Mouse (Mus musculus) megakaryocyte progenitor cell, adult 5-6 weeks (primary cell): ENCODE data around the gene Galntl5. TPM values are rescaled to one million over a fixed set of nuclear protein-coding genes. Genes with fewer than 3 reads are reported as not detected.
"Not testable (repeated sequence)": the region's sequence is repeated elsewhere in the genome, so short reads cannot be mapped to it uniquely, and the experiment has no call there.

Experiments
- ATAC-seq: replicated peaks from 2 replicates; pipeline ENCODE4 v1.8.0; 2016; ENCODE audit warnings: mild to moderate bottlenecking, moderate TSS enrichment, inconsistent platforms; ENCODE audit not compliant: poor library complexity
- total RNA-seq, 2 experiments: library from RNA; stranded (forward) in 1 of 2; stranded (reverse) in 1 of 2; fragments of 157-497, 149-512 nt in 1 of 2; fragments of 200-1000 nt in 1 of 2; gene quantifications; 2 replicates each; pipeline versions ENCODE4 v1.2.3 to v1.2.4; 2015 to 2017

Gene Galntl5
- total RNA-seq, 2 experiments from 2014 or later: not detected

DNA sequence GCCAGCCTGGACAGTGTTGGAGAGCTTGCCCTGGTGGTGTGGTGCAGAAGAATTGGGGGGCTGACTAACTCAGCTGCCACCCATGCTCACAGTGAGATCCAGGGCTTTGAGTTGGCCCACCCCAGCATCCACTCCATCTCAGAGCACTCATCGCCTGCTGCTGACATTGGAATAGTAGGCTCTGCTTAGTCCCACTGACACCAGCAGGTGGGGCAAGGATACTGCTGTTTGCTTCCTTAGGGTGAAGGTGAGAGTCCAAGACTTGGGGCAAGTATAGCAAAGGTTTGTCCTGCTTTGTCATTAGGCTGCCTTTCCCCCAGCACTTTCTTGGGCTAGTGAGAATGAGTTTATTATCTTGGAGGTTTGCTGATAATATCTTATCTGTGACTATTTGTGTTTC lies 7.5 kb downstream of the Galntl5 start:
- peak; percentile 77 for ATAC-seq

DNA sequence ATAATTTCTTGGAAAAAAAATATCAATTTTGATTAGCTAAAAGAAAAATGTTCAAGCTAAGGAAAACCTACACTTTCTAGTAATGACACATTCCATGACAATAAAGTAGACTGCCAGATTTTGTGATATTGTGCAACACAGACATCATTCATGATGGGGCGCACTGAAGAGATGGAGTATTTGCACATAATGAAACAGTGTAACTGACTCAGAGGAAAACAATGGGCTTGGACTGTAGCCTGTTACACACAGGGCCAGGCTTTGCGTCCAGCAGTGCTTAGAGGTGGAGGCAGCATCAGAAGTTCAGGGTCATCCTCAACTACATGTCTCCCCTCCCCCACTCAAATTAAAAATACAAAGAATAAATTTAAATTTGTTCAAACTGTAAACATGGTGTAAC lies 9.3 kb downstream of the Galntl5 start:
- ATAC-seq: no peak

DNA sequence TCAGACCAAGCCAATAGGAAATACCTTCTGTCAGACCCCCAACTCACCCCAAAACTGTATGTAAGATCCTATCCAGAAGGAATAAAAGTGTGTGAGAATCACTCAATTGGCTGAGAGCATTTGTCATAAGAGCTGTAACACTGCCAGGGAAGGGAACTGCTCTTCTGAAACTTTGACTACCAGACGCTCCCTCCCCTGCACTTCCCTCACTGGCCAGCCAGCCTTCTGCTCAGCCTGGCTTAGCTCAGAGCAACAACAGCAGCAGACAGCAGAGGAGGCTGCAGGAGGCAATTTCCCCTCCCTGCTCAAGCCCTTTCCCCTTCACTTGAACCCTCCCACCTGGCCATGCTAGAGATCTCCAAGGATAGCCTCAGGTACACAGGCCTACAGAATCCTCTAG lies 30.6 kb downstream of the Galntl5 start:
- no peak for ATAC-seq

DNA sequence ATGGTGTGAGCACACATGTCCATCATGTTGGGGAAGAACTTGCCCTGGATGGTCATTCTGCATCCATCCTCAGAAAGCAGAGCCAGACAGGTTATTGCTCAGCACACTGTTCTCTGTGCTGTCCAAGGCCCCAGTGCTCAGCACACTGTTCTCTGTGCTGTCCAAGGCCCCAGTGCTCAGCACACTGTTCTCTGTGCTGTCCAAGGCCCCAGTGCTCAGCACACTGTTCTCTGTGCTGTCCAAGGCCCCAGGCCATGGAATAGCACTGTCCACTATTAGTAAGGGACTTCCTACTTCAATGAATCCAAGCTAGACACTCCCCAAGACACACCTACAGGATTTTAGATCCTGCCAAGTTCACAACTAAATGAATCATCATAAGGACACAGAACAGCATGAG lies 32.0 kb downstream of the Galntl5 start:
- not testable (repeated sequence) for ATAC-seq

DNA sequence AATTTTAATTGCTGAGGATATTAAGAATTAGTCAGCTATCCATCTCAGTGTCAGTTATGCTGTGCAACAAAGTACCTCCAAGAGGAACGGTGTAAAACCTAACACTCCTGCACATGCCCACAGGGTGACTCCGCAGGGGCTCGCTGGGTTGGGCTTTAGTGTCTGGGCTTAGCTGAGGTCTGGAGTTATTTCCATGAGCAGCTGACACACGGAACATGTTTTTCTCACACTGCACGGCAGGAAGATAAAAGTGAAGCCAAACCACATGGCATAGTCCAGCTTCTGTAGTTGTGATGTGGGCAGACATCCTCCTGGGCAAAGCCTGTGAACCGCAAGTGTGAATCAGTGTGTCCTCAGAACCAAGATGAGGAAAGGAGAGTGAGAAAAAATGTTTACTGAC lies 33.7 kb downstream of the Galntl5 start:
- ATAC-seq: no peak

DNA sequence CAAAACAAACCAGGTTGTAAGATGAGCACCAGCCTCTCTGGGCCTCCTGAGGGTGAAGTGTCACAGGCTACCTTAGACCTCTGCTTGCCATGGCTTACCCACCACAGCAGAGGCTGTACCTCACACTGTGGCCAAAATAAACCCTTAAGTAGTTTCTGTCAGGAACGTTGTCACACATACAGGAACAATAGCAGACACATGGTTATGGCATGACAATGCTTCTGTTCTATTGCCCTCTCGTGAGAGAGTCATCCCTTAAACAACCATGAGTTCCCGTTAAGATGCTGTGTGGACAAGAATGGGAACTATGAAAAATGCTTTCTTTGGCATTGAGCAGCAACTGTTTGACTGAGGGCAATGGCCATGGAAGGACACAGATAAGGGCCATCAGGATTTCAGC lies 40.3 kb downstream of the Galntl5 start, which contains the start of gene Galnt11:
TSS of gene Galnt11 (plus strand) at position 301 of the 400 bp plus-strand sequence.
- ATAC-seq: no peak

DNA sequence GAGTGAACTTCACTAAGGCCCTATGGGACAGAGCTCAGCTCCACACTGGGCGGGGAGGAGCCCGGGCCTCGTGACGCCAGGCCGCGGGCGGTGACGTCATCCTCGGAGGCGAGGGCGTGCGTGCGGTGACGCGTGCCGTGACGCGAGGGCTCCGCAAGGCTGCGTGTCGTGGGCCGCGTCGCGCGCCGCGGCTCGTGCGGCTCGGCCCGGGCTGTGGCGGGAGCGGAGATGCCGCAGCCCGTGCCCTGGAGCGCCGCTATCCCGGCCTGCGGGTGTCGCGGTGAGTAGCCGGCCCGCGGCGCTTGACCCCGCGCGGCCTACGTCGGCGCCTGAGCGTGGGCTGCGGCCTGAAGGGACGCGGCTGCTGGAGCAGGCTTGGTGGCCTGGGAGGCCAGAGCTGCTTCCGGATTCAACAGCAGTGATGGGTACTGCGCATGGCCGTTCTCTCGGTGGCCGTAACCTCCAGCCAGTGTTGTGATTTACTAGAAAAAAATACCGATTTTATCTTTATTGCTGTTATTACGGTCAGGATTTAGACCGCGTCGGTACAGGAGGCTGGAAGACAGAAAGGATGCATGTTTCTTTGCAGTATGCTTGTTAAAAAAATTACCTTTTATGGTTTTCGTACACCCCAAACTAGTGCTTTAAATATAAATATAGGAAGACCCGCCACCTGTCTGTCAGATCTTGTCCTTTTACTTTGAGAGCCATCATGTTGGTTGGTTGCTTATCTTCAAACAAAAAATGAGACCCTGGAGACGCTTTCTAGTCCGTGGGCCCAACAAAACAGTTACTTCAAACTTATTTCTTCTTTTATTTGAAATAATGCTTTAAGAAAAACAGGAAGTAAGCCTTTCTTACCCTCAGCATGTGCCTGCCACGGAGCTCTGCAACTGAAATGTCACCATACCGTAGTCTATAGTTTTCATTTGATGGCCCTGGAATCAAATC lies 41.8 kb downstream of the Galntl5 start, which contains the start of gene E130116L18Rik:
TSS of gene E130116L18Rik (minus strand) at position 402 of the 951 bp plus-strand sequence.
- peak; percentile 99 for ATAC-seq

DNA sequence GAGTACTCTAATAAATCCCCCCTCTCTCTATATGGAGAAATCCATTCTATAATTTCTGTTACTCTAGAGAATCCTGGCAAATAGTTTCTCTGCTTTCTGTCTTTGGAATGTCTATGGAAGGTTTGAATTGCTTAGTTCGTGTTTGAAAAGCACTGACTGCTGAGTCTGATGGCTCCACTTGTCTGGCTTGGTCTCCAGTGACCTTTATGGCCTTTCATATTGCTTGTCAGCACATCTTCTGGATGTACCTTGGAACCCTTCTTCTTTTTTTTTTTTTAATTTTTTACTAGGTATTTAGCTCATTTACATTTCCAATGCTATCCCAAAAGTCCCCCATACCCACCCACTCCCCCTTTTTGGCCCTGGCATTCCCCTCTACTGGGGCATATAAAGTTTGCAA lies 43.1 kb downstream of the Galntl5 start:
- not testable (repeated sequence) for ATAC-seq

DNA sequence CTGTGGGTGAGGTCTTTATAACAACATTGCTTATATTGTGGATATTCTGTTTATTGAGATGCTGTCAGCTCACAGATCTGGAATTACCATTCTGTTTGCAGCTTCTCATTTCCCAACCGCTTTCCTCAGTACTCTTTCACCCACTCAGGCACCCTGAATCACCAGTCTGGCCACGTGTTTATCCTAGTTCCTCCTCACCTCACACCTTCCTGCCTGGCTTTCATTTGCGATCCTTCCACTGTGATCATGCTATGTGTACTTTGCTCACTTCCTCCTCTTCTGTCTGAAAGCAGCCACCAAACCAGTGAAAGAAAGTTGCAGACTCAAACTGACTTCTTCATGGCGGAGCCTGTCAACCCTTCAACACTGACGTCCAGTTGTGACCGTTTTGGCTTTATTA lies 61.8 kb downstream of the Galntl5 start:
- peak; percentile 48; the same call in 1 of the 2 replicates for ATAC-seq

DNA sequence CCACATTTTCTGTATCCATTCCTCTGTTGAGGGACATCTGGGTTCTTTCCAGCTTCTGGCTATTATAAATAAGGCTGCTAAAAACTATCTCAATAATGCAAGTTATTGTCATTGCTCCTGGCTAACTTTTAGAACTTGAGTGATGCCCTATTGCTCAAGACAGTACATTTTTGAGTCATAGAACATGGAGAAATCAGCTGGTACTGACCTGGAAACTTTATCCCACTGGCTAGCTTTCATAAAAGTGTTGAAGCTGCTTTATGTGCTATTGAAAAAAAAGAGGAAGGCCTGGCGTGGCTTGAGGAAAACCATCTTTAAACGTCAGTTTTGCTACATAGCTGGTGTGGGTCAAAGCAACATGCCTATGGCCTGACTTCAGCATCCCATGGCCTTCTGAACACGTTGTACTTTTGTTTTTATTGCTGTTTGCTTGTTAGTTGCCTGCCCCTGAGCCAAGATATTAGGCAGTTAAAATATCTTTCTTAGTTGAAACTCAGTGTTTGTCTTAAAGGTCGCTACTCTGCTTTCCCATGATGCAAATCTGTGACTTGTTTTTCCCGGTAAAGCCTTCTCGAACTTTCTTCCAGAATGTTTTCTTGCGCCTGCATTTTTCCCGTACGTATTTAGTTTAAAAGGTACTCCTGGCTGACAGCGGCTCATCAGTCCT lies 64.7 kb downstream of the Galntl5 start:
- ATAC-seq: no peak

DNA sequence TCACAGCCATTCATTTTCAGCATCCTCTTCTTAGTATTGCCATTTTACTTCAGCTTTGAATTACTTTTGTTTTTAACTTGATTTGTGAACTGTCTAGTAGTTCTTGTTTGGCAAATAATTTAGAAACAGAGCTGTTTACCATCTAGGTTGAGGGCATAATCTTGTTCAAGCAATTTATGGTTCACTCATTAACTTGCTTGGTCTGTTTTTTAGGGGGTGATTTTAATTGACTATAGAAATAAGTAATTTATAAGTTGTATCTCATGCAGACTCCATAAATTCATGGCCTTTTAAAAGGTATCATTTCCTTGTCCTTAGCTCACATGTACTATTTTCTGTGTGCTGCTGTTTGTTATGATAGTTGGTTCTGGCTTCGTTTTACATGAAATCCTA lies 65.2 kb downstream of the Galntl5 start:
- no peak for ATAC-seq

DNA sequence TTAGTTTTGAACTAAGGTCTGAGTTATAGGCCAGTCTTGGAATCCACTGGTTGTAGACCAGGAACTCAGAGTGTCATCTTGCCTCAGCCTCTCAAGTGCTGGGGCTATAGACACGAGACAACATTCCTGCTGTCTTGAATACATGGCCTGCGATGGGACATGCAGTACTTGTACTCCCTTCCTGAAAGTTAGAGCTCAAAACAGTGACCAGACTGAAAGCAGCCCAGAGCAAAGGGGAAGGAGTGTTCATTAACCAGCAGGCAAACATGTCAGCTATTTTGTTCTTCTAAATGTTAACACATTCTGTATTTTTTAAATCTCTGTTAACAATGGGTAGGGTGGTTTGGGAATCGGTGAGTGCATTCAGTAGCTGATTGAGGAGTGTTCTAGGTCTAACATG lies 65.8 kb downstream of the Galntl5 start:
- ATAC-seq: no peak

DNA sequence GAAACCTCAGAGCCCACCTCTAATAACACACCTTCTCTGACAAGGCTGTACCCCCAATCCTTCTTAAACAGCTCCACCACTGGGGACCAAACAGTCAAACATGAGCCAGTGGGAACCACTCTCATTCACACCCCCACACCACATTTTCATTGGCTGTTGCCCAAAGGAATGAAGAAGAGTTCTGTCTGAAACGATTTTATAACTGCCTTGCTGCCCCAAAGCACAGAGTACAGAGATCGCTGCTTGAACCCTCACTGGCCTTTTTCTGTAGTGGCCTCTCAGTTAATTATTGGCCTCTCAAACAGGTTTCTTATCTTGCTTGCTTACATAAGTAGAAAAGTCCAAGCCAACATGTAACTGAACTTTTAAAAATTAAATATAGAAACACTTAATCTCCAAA lies 71.2 kb downstream of the Galntl5 start:
- no peak for ATAC-seq

DNA sequence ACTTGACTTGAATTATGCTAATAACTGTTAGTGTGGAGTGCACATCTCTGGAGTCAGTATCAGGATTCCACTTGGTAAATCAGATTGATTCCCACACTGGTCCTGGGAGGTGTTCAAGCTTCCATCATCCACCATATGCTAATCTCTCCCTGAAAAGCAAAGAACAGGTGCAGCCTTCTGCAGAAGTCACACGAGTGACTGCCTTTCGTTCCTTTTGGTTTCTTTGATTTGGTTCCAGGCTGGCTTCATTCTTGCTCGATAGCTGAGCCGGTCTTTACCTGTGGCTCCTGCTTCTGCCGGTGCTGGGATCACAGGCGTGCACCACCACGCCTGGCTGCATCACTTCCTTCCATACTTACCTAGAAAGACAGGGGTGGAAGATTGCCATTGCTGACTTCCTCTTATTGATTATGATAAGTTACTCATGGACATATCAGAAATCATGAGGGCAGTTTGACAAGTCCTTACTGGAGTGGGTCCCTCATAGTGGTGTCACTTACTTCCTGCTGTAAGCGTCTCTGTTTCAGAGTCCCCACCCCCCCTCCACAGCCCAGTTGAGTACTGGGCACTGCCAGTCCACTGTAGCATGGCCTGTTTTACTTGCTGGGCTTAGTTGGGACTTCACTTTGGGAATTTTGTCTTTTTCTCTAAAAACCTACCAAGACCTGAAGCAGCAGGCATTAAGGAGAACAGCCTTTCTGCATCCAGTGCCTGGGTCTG lies 71.7 kb downstream of the Galntl5 start:
- ATAC-seq: no peak

DNA sequence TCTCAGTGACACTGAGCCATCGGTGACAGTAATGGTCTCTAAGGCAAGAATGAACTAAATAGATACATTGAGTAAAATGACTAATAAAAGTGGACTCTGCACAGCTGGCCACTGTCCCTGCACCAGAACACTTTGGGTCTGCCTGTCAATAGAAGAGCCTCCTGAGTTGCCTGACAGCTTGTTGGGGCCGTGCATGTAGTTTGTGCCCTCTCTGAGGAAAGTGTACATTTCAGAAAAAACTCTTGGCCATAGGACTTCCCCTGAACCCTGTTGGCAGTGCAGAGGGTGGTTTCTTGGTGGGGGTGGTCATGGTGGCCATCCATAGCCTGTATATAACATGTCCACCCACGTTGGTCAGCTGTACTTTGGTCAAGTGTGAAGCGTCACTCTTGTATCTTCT lies 73.2 kb downstream of the Galntl5 start:
- ATAC-seq: no peak

DNA sequence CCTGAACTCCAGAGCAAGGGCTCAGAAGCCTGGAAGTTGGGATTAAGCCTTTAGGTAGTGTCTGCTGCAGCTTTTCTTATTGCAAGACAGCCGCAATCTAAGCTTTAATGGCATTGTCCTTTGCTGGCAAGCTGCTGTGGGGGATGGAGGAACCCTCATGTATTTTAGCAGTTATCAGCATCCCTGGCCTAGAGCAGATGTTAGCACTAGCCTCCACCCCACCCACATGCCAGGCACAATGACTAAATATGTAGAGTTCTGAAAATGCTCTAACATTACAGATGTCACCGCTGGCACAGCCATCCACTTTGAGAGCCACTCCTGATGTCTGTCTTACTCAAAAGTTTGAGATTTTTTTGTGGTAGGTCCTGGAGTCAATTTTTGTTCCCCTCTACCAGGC lies 75.4 kb downstream of the Galntl5 start:
- ATAC-seq: no peak

DNA sequence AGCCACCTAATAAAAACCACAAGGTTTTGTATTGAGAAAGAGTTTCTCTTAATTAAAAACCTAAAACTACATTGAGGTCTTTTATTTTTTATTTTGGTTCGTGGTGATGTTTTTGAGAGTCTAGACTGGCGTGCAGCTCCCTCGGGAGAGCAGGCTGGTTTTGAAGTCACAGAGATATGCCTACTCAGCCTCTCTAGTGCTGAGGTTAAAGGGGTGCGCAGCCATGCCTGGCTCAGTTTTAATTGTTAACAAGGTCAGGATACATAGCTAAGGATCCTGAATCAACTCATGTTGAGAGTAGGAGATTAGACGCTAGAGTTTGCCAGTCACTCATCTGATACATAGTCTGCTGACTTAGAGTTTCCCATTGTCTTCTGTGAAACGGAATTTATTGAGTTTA lies 80.2 kb downstream of the Galntl5 start:
- ATAC-seq: no peak

DNA sequence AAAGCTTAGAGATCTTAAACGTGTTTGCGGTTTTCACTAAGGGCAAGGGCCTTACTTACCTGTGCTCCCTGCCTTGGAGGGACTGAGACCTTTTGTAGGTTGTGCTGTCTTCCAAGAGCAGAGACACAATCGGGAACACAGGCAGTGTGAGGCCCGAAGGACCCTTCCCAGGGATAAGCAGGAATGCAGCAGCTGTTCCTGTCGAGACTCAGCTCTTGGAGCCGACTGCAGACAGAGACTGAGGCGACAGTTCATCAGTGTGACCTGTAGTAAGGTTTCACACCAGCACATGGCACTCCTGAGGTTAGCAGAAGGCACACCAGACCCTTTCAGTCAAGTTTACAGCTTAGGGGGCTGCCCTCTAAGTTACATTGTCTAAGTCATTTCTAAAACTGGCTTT lies 81.0 kb downstream of the Galntl5 start:
- ATAC-seq: no peak

DNA sequence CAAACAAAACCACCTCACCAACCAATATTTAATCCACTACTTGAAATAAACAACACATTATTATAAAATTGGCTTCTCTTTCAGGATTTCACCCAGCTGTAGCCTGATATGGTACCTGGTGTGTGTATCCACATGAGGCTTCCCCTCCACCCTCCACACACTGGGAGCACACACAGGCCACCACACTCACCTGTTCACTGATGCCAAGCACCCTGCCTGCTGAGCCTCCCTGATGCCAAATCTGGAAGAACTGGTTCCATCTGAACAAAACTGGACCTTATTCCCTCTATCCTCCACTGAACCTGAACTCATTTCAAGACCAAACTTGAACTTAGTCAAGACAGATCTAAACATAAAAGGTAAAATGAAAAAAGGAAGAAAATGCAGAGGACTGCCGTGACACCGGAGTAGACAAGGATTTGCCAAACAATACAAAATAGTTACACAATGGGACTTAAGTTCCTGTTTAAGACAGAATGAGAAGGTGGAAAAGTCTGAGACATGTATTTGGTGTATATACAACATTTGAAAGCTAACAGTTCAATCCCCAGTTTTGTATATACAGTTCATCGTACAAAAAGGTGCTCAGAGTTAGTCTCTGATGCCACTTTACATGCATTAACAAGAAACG lies 87.1 kb downstream of the Galntl5 start:
- ATAC-seq: peak; percentile 50; the same call in 1 of the 2 replicates
